Mouse (Mus musculus) urinary bladder, postnatal 10 days (tissue): ENCODE data around the gene Cpsf7.
"Not testable (repeated sequence)": the region's sequence is repeated elsewhere in the genome, so short reads cannot be mapped to it uniquely, and the experiment has no call there.

Experiments used
- DNase-seq: peaks from one replicate; pipeline ENCODE4 v3.0.0; 2022; ENCODE audit warnings: low spot score

The Cpsf7 gene

GRCm38 (mm10) chr19:10525106-10525901, at the start of gene Cpsf7:
Gene Cpsf7, plus strand, starts transcription at chr19:10525266.
- peak; percentile 51 for DNase-seq

GRCm38 (mm10) chr19:10479541-10479940, 45.5 kb upstream of the Cpsf7 start:
- DNase-seq = no peak

- no peak for DNase-seq
These were observed 42.4 kb upstream of the Cpsf7 start, which contains the start of gene Ppp1r32 for GRCm38 (mm10) chr19:10482703-10483102. Gene Ppp1r32, minus strand, starts transcription at chr19:10482928.

- no peak for DNase-seq
These were observed 38.8 kb upstream of the Cpsf7 start for GRCm38 (mm10) chr19:10486264-10486738.

- no peak for DNase-seq
These were observed 29.4 kb upstream of the Cpsf7 start for GRCm38 (mm10) chr19:10495670-10496069.

- DNase-seq = no peak
These were observed 28.1 kb upstream of the Cpsf7 start for GRCm38 (mm10) chr19:10496976-10497375.

- no peak for DNase-seq
These were observed 27.4 kb upstream of the Cpsf7 start for GRCm38 (mm10) chr19:10497512-10498160.

GRCm38 (mm10) chr19:10500581-10500980, 24.5 kb upstream of the Cpsf7 start:
- no peak for DNase-seq

GRCm38 (mm10) chr19:10502571-10502970, 22.5 kb upstream of the Cpsf7 start:
- no peak for DNase-seq

- DNase-seq = no peak
These were observed 14.2 kb upstream of the Cpsf7 start for GRCm38 (mm10) chr19:10510759-10511330.

GRCm38 (mm10) chr19:10520355-10520754, 4.7 kb upstream of the Cpsf7 start:
- no peak for DNase-seq

- no peak for DNase-seq
These were observed 3.1 kb upstream of the Cpsf7 start for GRCm38 (mm10) chr19:10521926-10522325.

GRCm38 (mm10) chr19:10523483-10524080, 1.5 kb upstream of the Cpsf7 start:
- DNase-seq = no peak

GRCm38 (mm10) chr19:10524784-10525105, 321 bp upstream of the Cpsf7 start:
- no peak for DNase-seq

- DNase-seq = no peak
These were observed 844 bp downstream of the Cpsf7 start, which contains the start of gene Sdhaf2 for GRCm38 (mm10) chr19:10525910-10526309. Gene Sdhaf2, minus strand, starts transcription at chr19:10526142.

GRCm38 (mm10) chr19:10530082-10530481, 5.0 kb downstream of the Cpsf7 start:
- DNase-seq = no peak

- DNase-seq = no peak
These were observed 14.4 kb downstream of the Cpsf7 start for GRCm38 (mm10) chr19:10539454-10539853.

- peak; percentile 37 for DNase-seq
These were observed 30.8 kb downstream of the Cpsf7 start, which contains the start of gene Tmem216 for GRCm38 (mm10) chr19:10555624-10556510. Gene Tmem216, minus strand, starts transcription at chr19:10556238.

GRCm38 (mm10) chr19:10557001-10557400, 31.9 kb downstream of the Cpsf7 start:
- DNase-seq = no peak

GRCm38 (mm10) chr19:10557430-10557829, 32.4 kb downstream of the Cpsf7 start:
- DNase-seq = no peak

- not testable (repeated sequence) for DNase-seq
These were observed 32.8 kb downstream of the Cpsf7 start for GRCm38 (mm10) chr19:10557837-10558375.
